Mouse (Mus musculus) heart, adult 10 weeks (tissue): ENCODE results near the gene Vac14. TPM values are rescaled to one million over a fixed set of nuclear protein-coding genes. Genes with fewer than 3 reads are reported as not detected.

Experiments
- polyA plus RNA-seq: library from polyadenylated mRNA; stranded (reverse); fragments of 350-450 nt; fragmentation: Illumina TruSeq; extraction: RNeasy Lipid Tissue Mini Kit (QIAGEN cat#74804); gene quantifications from one replicate; pipeline ENCODE4 v1.2.3, GENCODE M21; 2014; ENCODE audit warnings: low read depth, low replicate concordance

The Vac14 gene
- 15.3 TPM for polyA plus RNA-seq

GRCm38 (mm10) chr8:110618391-110619207 is at the start of gene Vac14:
Gene Vac14, plus strand, starts transcription at chr8:110618585.

DNA sequence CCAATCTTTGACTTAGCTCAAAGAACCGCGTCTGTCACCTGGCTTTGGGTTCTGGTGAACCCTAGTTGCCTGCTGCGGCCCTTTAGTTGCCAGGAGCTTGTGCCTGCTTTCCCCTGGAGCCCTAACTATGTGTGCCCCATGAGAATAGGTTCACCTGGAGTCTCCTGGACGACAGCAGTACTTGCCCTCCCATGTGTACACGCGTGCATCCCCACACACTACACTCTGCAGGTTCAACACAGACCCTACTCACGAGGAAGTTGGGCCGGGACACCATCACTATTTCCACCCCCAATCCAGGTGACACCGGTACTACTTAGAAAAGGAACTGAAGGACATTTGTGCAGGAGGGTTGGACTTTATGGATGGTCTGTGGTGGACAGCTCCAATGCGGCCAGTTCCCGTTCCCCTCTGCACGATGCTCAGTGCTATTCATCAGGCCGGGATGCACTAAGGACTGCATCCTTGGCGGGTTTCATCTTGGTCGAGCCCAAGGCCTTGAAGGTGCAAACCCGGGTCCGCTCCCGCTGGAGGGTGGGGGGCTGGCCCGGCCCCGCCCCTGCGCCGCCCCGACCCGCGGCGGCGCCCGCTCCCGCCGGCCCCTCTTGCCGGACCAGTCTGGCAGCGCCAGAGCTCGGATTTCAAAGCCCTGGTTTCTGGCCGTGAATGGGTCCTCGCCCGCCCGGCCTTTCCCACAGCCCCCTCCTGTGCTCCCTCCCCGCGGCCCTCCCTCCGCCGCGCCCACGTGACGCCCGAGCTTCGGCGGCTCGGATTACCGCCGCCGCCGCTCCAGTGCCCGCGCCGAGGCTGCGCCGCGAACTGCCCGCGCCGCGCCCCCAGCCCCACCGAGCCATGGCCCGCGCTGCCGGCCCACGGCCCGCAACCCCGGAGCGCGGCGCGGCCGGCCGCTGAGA is 102.6 kb downstream of the Vac14 start, which contains the start of gene Mtss1l:
Gene Mtss1l (plus strand): TSS at position 792 of the 914 bp plus-strand sequence.

Other genes with a start within 250 kb of the Vac14 start
- 22.5 TPM for gene Mtss1l, start 102.9 kb downstream of the Vac14 start, polyA plus RNA-seq
- gene Il34, start 187.3 kb downstream of the Vac14 start, polyA plus RNA-seq = 4.9 TPM
- gene Cog4, start 228.0 kb downstream of the Vac14 start, polyA plus RNA-seq = 54.9 TPM
- gene Sf3b3, start 228.2 kb downstream of the Vac14 start, polyA plus RNA-seq = 30.5 TPM